Mouse (Mus musculus) kidney, postnatal 36 days (tissue): ENCODE data around the gene Gm14151.
"Not testable (repeated sequence)": the region's sequence is repeated elsewhere in the genome, so short reads cannot be mapped to it uniquely, and the experiment has no call there.

Source experiments
- DNase-seq, 2 experiments: peaks; one replicate each; pipeline ENCODE4 v3.0.0; 2021 to 2022; ENCODE audit warnings: mixed read lengths in 2 of 2

The Gm14151 gene

GRCm38 (mm10) chr2:151092250-151092649 lies at the start of gene Gm14151:
Gene Gm14151, minus strand, starts transcription at chr2:151092350.
- not testable (repeated sequence) for DNase-seq

GRCm38 (mm10) chr2:151097945-151098344 lies 5.8 kb upstream of the Gm14151 start, which contains the start of gene Gm14147:
Gene Gm14147, plus strand, starts transcription at chr2:151098245.
- not testable (repeated sequence) for DNase-seq

GRCm38 (mm10) chr2:151056637-151057036 lies 35.5 kb downstream of the Gm14151 start:
- no peak for DNase-seq

GRCm38 (mm10) chr2:151040411-151040810 lies 51.7 kb downstream of the Gm14151 start:
- no peak for DNase-seq

- DNase-seq: peak in 1 of 2 experiments; percentile 5
These were observed 52.4 kb downstream of the Gm14151 start for GRCm38 (mm10) chr2:151039726-151040125.

- DNase-seq: peak; percentile 94 to 96
These were observed 52.9 kb downstream of the Gm14151 start, which contains the start of the genes Ninl and Nanp for GRCm38 (mm10) chr2:151039232-151039695. Gene Ninl, minus strand, starts transcription at chr2:151039382. Gene Nanp, minus strand, starts transcription at chr2:151039398.

- DNase-seq: peak in 1 of 2 experiments; percentile 36
These were observed 53.3 kb downstream of the Gm14151 start for GRCm38 (mm10) chr2:151038811-151039222.

GRCm38 (mm10) chr2:151037876-151038552 lies 54.1 kb downstream of the Gm14151 start:
- no peak for DNase-seq

GRCm38 (mm10) chr2:151037292-151037691 lies 54.9 kb downstream of the Gm14151 start:
- DNase-seq: no peak
